Mouse (Mus musculus): ENCODE data around the gene Ctrc.

The Ctrc gene

GRCm38 (mm10) chr4:141818861-141819260 is 27.3 kb downstream of the Ctrc start:
- no peak for DNase-seq (ENCODE audit: low spot score)

GRCm38 (mm10) chr4:141817706-141818105 is 28.5 kb downstream of the Ctrc start:
- no peak for DNase-seq (ENCODE audit: low spot score)

- DNase-seq (ENCODE audit: low spot score), result no peak
These were observed 29.1 kb downstream of the Ctrc start for GRCm38 (mm10) chr4:141816776-141817655.

GRCm38 (mm10) chr4:141816267-141816666 is 29.9 kb downstream of the Ctrc start:
- no peak for DNase-seq (ENCODE audit: low spot score)

GRCm38 (mm10) chr4:141811375-141811774 is 34.8 kb downstream of the Ctrc start:
- DNase-seq (ENCODE audit: low spot score), result peak; percentile 22

- no peak for DNase-seq (ENCODE audit: low spot score)
These were observed 35.2 kb downstream of the Ctrc start for GRCm38 (mm10) chr4:141810975-141811374.

- peak; percentile 67 for DNase-seq (ENCODE audit: low spot score)
These were observed 36.2 kb downstream of the Ctrc start for GRCm38 (mm10) chr4:141809850-141810464.

GRCm38 (mm10) chr4:141805886-141806285 is 40.3 kb downstream of the Ctrc start:
- DNase-seq (ENCODE audit: low spot score), result no peak

- DNase-seq (ENCODE audit: low spot score), result no peak
These were observed 42.1 kb downstream of the Ctrc start for GRCm38 (mm10) chr4:141804105-141804504.

GRCm38 (mm10) chr4:141797545-141797944 is 48.6 kb downstream of the Ctrc start:
- DNase-seq (ENCODE audit: low spot score), result no peak

GRCm38 (mm10) chr4:141796954-141797353 is 49.2 kb downstream of the Ctrc start:
- DNase-seq (ENCODE audit: low spot score), result no peak

- no peak for DNase-seq (ENCODE audit: low spot score)
These were observed 49.8 kb downstream of the Ctrc start for GRCm38 (mm10) chr4:141796356-141796755.

GRCm38 (mm10) chr4:141794152-141794535 is 52.0 kb downstream of the Ctrc start:
- no peak for DNase-seq (ENCODE audit: low spot score)

- peak; percentile 97 for DNase-seq (ENCODE audit: low spot score)
These were observed 52.6 kb downstream of the Ctrc start, which contains the start of gene Casp9 for GRCm38 (mm10) chr4:141793282-141794151. TSS of gene Casp9 (plus strand) at chr4:141793612.

GRCm38 (mm10) chr4:141792554-141793281 is 53.4 kb downstream of the Ctrc start:
- DNase-seq (ENCODE audit: low spot score), result no peak

GRCm38 (mm10) chr4:141791951-141792350 is 54.2 kb downstream of the Ctrc start:
- no peak for DNase-seq (ENCODE audit: low spot score)

- DNase-seq (ENCODE audit: low spot score), result no peak
These were observed 54.7 kb downstream of the Ctrc start for GRCm38 (mm10) chr4:141791486-141791885.

- peak; percentile 100 for DNase-seq (ENCODE audit: low spot score)
These were observed 55.6 kb downstream of the Ctrc start, which contains the start of gene Dnajc16 for GRCm38 (mm10) chr4:141790524-141790990. TSS of gene Dnajc16 (minus strand) at chr4:141790931.

GRCm38 (mm10) chr4:141789564-141790218 is 56.5 kb downstream of the Ctrc start:
- DNase-seq (ENCODE audit: low spot score), result peak; percentile 4

- DNase-seq (ENCODE audit: low spot score), result no peak
These were observed 58.7 kb downstream of the Ctrc start for GRCm38 (mm10) chr4:141787462-141787861.

- DNase-seq (ENCODE audit: low spot score), result no peak
These were observed 59.1 kb downstream of the Ctrc start for GRCm38 (mm10) chr4:141787046-141787445.

All from embryo, embryonic 10.5 days (tissue).